Mouse (Mus musculus): ENCODE measurements around the gene Dmgdh.

Dmgdh gene

GRCm38 (mm10) chr13:93674131-93674561, at the start of gene Dmgdh, which contains the start of gene Bhmt2:
Gene Dmgdh, plus strand, starts transcription at chr13:93674433.
Gene Bhmt2, minus strand, starts transcription at chr13:93674302.
- peak in 1 of 2 experiments; percentile 8 for DNase-seq

- no peak for DNase-seq
Measured at GRCm38 (mm10) chr13:93628861-93629260, 45.4 kb upstream of the Dmgdh start.

GRCm38 (mm10) chr13:93630941-93631705, 43.1 kb upstream of the Dmgdh start:
- peak; percentile 68 to 79 for DNase-seq

- DNase-seq: no peak
Measured at GRCm38 (mm10) chr13:93632927-93633326, 41.3 kb upstream of the Dmgdh start.

GRCm38 (mm10) chr13:93636561-93636960, 37.7 kb upstream of the Dmgdh start:
- peak; percentile 60 to 70 for DNase-seq

GRCm38 (mm10) chr13:93637282-93638245, 36.7 kb upstream of the Dmgdh start, which contains the start of gene Bhmt:
Gene Bhmt, minus strand, starts transcription at chr13:93637961.
- DNase-seq: peak; percentile 13 to 15

- no peak for DNase-seq
Measured at GRCm38 (mm10) chr13:93639636-93640035, 34.6 kb upstream of the Dmgdh start.

- DNase-seq: no peak
Measured at GRCm38 (mm10) chr13:93648387-93649130, 25.7 kb upstream of the Dmgdh start.

GRCm38 (mm10) chr13:93653382-93653781, 20.9 kb upstream of the Dmgdh start:
- DNase-seq: no peak

- peak; percentile 51 to 62 for DNase-seq
Measured at GRCm38 (mm10) chr13:93657941-93658340, 16.3 kb upstream of the Dmgdh start.

- no peak for DNase-seq
Measured at GRCm38 (mm10) chr13:93667586-93667985, 6.6 kb upstream of the Dmgdh start.

- no peak for DNase-seq
Measured at GRCm38 (mm10) chr13:93672371-93672770, 1.9 kb upstream of the Dmgdh start.

- DNase-seq: no peak
Measured at GRCm38 (mm10) chr13:93673296-93673695, 937 bp upstream of the Dmgdh start.

- DNase-seq: no peak
Measured at GRCm38 (mm10) chr13:93676864-93677263, 2.6 kb downstream of the Dmgdh start.

- DNase-seq: no peak
Measured at GRCm38 (mm10) chr13:93683336-93683735, 9.1 kb downstream of the Dmgdh start.

GRCm38 (mm10) chr13:93685226-93685625, 11.0 kb downstream of the Dmgdh start:
- DNase-seq: no peak

GRCm38 (mm10) chr13:93687321-93687720, 13.1 kb downstream of the Dmgdh start:
- no peak for DNase-seq

- DNase-seq: no peak
Measured at GRCm38 (mm10) chr13:93689566-93689965, 15.3 kb downstream of the Dmgdh start.

- DNase-seq: no peak
Measured at GRCm38 (mm10) chr13:93690821-93691220, 16.6 kb downstream of the Dmgdh start.

- no peak for DNase-seq
Measured at GRCm38 (mm10) chr13:93698866-93699265, 24.6 kb downstream of the Dmgdh start.

GRCm38 (mm10) chr13:93705697-93706096, 31.5 kb downstream of the Dmgdh start:
- DNase-seq: no peak

GRCm38 (mm10) chr13:93707271-93707670, 33.0 kb downstream of the Dmgdh start:
- no peak for DNase-seq

- DNase-seq: no peak
Measured at GRCm38 (mm10) chr13:93710325-93710724, 36.1 kb downstream of the Dmgdh start.

Data from cerebellum, postnatal 25 days (tissue).